Mouse (Mus musculus): ENCODE measurements around the gene Begain.

DNA sequence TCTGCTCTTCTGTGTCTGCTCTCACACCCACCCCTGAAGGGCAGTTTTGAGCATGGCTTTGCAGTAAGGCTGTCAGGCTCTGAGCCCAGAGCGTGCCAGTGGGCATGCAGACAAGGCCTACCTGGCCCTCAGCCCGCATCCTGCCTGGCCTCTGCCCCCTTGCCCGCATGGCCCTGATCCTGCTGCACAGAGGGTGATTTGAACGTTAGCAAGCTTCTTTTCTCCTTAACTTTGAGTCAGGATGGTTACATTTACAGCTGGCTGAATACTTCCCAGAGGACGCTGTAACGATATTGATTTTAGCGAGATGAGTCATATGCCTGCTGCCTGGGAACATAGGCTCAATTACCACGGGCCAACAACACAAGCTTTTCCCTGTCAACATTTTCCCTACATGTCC, 83.5 kb downstream of the Begain start:
- no peak for TF ChIP-seq POLR2A (IDR thresholded peaks at IDR 0.05; ENCODE audit: low read depth, low read length)
- no peak for TF ChIP-seq CTCF (IDR thresholded peaks at IDR 0.05; ENCODE audit: extremely low read depth, insufficient read length, insufficient replicate concordance, low read depth, low read length)

Measured in small intestine, adult 2 months (tissue).